Mouse (Mus musculus): Measurements from ENCODE around the gene Kcnq4.

GRCm38 (mm10) chr4:120747941-120748866 lies at the start of gene Kcnq4:
- no peak for TF ChIP-seq POLR2A (IDR thresholded peaks at IDR 0.05; ENCODE audit: borderline replicate concordance, low read depth, low read length)
- TF ChIP-seq CTCF (IDR thresholded peaks at IDR 0.05; ENCODE audit: low read depth, low read length): no peak

Data from bone marrow macrophage, adult 2 months (primary cell).